Mouse (Mus musculus): Measurements from ENCODE around the gene Olfr222. TPM values are rescaled to one million over a fixed set of nuclear protein-coding genes. Genes with fewer than 3 reads are reported as not detected.
"Not testable (repeated sequence)": the region's sequence is repeated elsewhere in the genome, so short reads cannot be mapped to it uniquely, and the experiment has no call there.

Gene Olfr222
- polyA plus RNA-seq (2014; fragmentation: Nextera tagmentation; extraction: Ambion mirVana) = not detected in 2 replicates

DNA sequence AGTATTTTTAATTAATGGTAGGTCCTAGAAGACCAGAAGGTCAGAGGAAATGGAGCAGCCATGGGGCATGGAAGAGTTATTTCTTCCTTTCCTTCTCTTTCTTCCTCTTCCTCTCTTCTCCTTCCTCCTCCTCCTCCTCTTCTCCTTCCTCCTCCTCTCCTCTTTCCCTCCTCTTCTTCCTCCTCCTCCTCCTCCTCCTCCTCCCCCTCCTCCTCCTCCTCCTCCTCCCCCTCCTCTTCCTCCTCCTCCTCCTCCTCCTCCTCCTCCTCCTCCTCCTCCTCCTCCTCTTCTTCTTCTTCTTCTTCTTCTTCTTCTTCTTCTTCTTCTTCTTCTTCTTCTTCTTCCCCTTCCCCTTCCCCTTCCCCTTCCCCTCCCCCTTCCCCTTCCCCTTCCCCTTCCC is at the start of gene Olfr222:
Gene Olfr222 (minus strand): TSS at position 101 of the 400 bp plus-strand sequence.
- ATAC-seq (ENCODE audit: insufficient number of reproducible peaks, insufficient read depth, low FRiP score, low read depth); H3K27ac ChIP-seq (ENCODE audit: low read length); H3K4me1 ChIP-seq (ENCODE audit: control insufficient read depth, insufficient read depth, low read length); H3K4me3 ChIP-seq (ENCODE audit: low read depth, low read length); H3K27me3 ChIP-seq (ENCODE audit: control insufficient read depth, insufficient read depth, low read length); H3K9ac ChIP-seq (replicated peaks; ENCODE audit: low read depth, low read length); H3K36me3 ChIP-seq (ENCODE audit: control insufficient read depth, insufficient read depth, low read length); H3K4me2 ChIP-seq (replicated peaks; ENCODE audit: low read depth, low read length); H3K9me3 ChIP-seq (ENCODE audit: control insufficient read depth, low read depth, low read length): not testable (repeated sequence)

DNA sequence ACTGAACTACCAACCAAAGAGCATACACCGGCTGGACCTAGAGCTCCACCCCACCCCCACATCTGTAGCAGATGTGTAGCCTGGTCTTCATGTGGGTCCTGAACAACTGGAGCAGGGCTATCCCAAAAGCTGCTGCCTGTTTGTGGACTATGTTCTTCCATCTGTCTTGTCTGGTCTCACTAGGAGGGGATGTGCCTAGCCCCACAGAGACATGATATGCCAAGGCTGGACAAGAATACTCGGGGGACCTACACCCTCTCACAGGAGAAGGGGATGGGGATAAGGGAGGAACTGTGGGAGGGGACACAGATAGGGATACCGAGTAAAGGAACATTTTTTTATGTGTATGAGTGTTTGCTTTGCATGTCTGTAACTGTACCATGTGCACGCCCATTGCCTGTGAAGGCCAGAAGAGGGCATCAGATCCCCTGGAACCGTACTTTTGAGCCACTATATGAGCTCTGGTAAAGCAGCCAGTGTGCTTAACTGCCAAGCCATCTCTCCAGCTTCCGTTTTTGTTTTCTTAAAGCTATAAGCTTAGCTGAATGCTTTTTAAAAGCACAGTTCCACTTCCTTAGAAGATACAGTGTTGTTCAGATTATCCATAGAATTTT is 48.1 kb upstream of the Olfr222 start:
- peak; percentile 53; the same call in 1 of the 2 replicates for ATAC-seq (ENCODE audit: insufficient number of reproducible peaks, insufficient read depth, low FRiP score, low read depth)

DNA sequence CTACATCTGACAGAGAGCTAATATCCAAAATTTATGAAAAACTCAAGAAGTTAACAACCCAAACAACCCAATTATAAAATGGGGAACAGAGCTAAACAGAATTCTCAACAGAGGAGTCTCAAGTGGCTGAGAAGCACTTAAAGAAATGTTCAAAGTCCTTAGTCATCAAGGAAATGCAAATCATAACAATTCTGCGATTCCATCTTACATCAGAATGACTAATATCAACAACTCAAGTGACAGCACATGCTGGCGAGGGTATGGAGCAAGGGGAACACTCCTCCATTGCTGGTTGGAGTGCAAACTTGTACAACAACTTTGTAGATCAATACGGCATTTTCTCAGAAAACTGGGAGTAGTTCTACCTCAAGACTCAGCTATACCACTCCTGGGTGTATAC is 46.2 kb upstream of the Olfr222 start:
- no peaks in the 10 kb centered on the region for H3K27me3 ChIP-seq (ENCODE audit: control insufficient read depth, insufficient read depth, low read length)
- H3K4me3 ChIP-seq (ENCODE audit: low read depth, low read length) = no peak overlapping the region
- no peak for ATAC-seq (ENCODE audit: insufficient number of reproducible peaks, insufficient read depth, low FRiP score, low read depth)
- H3K27ac ChIP-seq (ENCODE audit: low read length) = no peak overlapping the region
- H3K4me2 ChIP-seq (replicated peaks; ENCODE audit: low read depth, low read length) = no peak overlapping the region
- H3K9me3 ChIP-seq (ENCODE audit: control insufficient read depth, low read depth, low read length) = no peaks in the 10 kb centered on the region
- no peaks in the 10 kb centered on the region for H3K4me1 ChIP-seq (ENCODE audit: control insufficient read depth, insufficient read depth, low read length)
- WGBS = 57% methylated on average over 3 of the region's 3 CpGs
- H3K36me3 ChIP-seq (ENCODE audit: control insufficient read depth, insufficient read depth, low read length) = no peaks in the 10 kb centered on the region
- no peak overlapping the region for H3K9ac ChIP-seq (replicated peaks; ENCODE audit: low read depth, low read length)

More for the DNA sequence above, 48.1 kb upstream of the Olfr222 start:
- Histone ChIP-seq H3K9me3 (ENCODE audit: control insufficient read depth, low read depth, low read length) (no peaks in the 10 kb centered on the region), H3K36me3 (ENCODE audit: control insufficient read depth, insufficient read depth, low read length) (no peaks in the 10 kb centered on the region), H3K9ac (replicated peaks; ENCODE audit: low read depth, low read length) (no peak overlapping the region), H3K4me1 (ENCODE audit: control insufficient read depth, insufficient read depth, low read length) (no peaks in the 10 kb centered on the region), H3K4me2 (replicated peaks; ENCODE audit: low read depth, low read length) (no peak overlapping the region), H3K27ac (ENCODE audit: low read length) (no peak overlapping the region), H3K27me3 (ENCODE audit: control insufficient read depth, insufficient read depth, low read length) (no peaks in the 10 kb centered on the region), H3K4me3 (ENCODE audit: low read depth, low read length) (no peak overlapping the region)
- WGBS = 34% methylated on average over 6 of the region's 6 CpGs

DNA sequence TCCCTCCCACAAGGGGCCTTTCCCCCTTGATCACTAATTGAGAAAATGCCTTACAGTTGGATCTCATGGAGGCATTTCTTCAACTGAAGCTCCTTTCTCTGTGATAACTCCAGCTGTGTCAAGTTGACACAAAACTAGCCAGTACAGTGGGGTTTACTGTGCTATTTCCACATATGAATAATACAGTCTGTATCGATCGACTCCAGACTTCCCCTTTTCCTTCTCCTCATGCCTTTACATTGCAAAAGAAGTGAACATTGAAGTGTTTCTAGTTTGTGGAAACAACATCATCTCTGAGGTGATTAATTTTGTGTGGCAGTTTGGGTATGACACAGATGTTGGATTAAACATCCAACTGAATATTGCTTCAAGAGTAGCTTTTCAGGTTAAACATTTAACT is 41.0 kb upstream of the Olfr222 start:
- not testable (repeated sequence) for H3K27me3 ChIP-seq (ENCODE audit: control insufficient read depth, insufficient read depth, low read length); H3K4me3 ChIP-seq (ENCODE audit: low read depth, low read length); H3K36me3 ChIP-seq (ENCODE audit: control insufficient read depth, insufficient read depth, low read length); H3K9me3 ChIP-seq (ENCODE audit: control insufficient read depth, low read depth, low read length); H3K4me1 ChIP-seq (ENCODE audit: control insufficient read depth, insufficient read depth, low read length); H3K4me2 ChIP-seq (replicated peaks; ENCODE audit: low read depth, low read length); ATAC-seq (ENCODE audit: insufficient number of reproducible peaks, insufficient read depth, low FRiP score, low read depth); H3K27ac ChIP-seq (ENCODE audit: low read length); H3K9ac ChIP-seq (replicated peaks; ENCODE audit: low read depth, low read length)
- WGBS = 93% methylated on average over 2 of the region's 2 CpGs

DNA sequence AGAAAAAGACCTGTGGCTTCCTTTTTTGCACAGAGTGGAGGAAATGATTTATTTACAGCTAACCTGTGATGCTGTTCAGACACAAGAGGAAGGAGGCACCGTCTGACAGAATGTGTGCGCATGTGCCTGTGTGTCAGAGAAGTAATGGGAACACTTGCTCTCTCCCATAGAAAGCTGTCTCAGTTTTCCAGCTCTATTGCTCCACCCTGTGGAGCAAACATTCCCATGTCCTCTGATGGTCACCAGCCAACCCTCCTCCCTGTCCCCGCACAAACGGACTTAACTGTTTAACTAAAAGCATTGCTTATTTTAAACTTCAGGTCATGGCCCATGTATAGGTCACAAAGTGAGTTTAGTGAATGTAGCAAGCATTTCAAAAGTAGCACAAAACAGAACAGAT is 38.1 kb upstream of the Olfr222 start:
- Histone ChIP-seq H3K36me3 (ENCODE audit: control insufficient read depth, insufficient read depth, low read length) (no peaks in the 10 kb centered on the region), H3K4me3 (ENCODE audit: low read depth, low read length) (no peak overlapping the region), H3K9ac (replicated peaks; ENCODE audit: low read depth, low read length) (no peak overlapping the region), H3K4me1 (ENCODE audit: control insufficient read depth, insufficient read depth, low read length) (no peaks in the 10 kb centered on the region), H3K9me3 (ENCODE audit: control insufficient read depth, low read depth, low read length) (no peaks in the 10 kb centered on the region), H3K27ac (ENCODE audit: low read length) (no peak overlapping the region), H3K27me3 (ENCODE audit: control insufficient read depth, insufficient read depth, low read length) (no peaks in the 10 kb centered on the region), H3K4me2 (replicated peaks; ENCODE audit: low read depth, low read length) (no peak overlapping the region)
- 27% methylated on average over 4 of the region's 4 CpGs for WGBS
- ATAC-seq (ENCODE audit: insufficient number of reproducible peaks, insufficient read depth, low FRiP score, low read depth) = no peak

DNA sequence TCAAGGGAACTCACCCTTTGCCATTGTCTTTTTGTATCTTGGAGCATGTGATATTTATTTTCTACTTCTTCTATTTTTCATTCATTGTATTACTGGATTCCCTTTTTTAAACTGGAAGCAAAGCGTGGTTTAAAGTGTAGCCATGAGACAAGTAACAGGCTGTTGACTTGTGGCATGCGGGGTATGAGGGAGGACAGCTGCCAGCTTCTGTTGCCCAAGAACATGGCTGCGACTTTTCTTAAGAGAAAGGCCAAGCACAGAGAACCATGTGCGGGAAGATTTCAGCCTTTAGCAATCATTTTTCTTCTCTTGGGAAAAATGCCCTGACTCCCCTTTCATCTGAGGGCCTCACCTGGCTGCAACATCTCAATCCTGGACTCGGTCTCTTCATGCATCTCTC is 35.6 kb upstream of the Olfr222 start:
- Histone ChIP-seq H3K27me3 (ENCODE audit: control insufficient read depth, insufficient read depth, low read length) (no peaks in the 10 kb centered on the region), H3K9me3 (ENCODE audit: control insufficient read depth, low read depth, low read length) (no peaks in the 10 kb centered on the region), H3K36me3 (ENCODE audit: control insufficient read depth, insufficient read depth, low read length) (no peaks in the 10 kb centered on the region), H3K4me1 (ENCODE audit: control insufficient read depth, insufficient read depth, low read length) (no peaks in the 10 kb centered on the region), H3K4me2 (replicated peaks; ENCODE audit: low read depth, low read length) (no peak overlapping the region), H3K9ac (replicated peaks; ENCODE audit: low read depth, low read length) (no peak overlapping the region), H3K4me3 (ENCODE audit: low read depth, low read length) (no peak overlapping the region), H3K27ac (ENCODE audit: low read length) (no peak overlapping the region)
- no peak for ATAC-seq (ENCODE audit: insufficient number of reproducible peaks, insufficient read depth, low FRiP score, low read depth)
- 71% methylated on average over 5 of the region's 5 CpGs for WGBS

DNA sequence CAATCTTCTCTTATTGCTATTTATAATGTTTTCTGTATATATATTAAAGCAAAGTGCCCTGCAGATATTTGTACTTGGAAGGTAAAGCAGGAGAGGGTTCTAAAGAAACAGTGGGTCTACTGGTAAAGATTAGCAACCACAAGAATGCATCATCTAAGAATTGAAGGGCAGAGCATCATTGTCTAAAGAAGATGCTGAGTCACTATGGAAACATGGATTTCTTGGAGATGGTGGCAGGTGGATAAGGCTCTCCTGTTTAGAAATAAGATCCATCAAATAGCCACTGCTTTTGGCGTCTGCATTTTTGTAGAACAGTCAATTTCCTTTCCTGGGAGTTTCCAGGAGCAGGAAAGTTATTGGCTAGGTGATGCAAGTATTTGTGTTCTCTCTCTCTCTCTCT is 26.3 kb upstream of the Olfr222 start:
- no peak overlapping the region for H3K4me2 ChIP-seq (replicated peaks; ENCODE audit: low read depth, low read length)
- WGBS = 52% methylated on average over 1 of the region's 1 CpGs
- no peaks in the 10 kb centered on the region for H3K9me3 ChIP-seq (ENCODE audit: control insufficient read depth, low read depth, low read length)
- no peaks in the 10 kb centered on the region for H3K4me1 ChIP-seq (ENCODE audit: control insufficient read depth, insufficient read depth, low read length)
- no peak overlapping the region for H3K4me3 ChIP-seq (ENCODE audit: low read depth, low read length)
- H3K27me3 ChIP-seq (ENCODE audit: control insufficient read depth, insufficient read depth, low read length) = no peaks in the 10 kb centered on the region
- H3K9ac ChIP-seq (replicated peaks; ENCODE audit: low read depth, low read length) = no peak overlapping the region
- H3K27ac ChIP-seq (ENCODE audit: low read length) = no peak overlapping the region
- no peak for ATAC-seq (ENCODE audit: insufficient number of reproducible peaks, insufficient read depth, low FRiP score, low read depth)
- no peaks in the 10 kb centered on the region for H3K36me3 ChIP-seq (ENCODE audit: control insufficient read depth, insufficient read depth, low read length)

DNA sequence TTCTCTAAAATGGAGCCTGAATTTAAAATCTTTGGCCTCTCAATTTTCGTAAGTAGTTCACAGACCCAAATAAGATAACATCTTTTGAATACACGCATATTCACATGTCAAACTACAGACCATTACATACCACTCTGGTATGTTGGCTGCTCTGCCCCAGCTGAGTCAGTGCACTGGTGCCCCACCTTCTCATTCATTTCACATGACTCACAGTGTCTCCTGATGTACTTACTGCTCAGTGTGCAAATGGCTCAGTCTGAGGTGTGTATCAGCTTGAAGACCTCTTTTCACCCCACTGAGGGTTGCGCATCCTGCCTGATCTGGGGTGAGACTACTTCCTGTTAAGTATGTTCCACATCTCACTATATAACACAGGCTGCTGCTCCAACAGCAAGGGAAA is 24.8 kb upstream of the Olfr222 start:
- no peak for ATAC-seq (ENCODE audit: insufficient number of reproducible peaks, insufficient read depth, low FRiP score, low read depth)
- no peaks in the 10 kb centered on the region for H3K9me3 ChIP-seq (ENCODE audit: control insufficient read depth, low read depth, low read length)
- WGBS = 80% methylated on average over 3 of the region's 3 CpGs
- H3K27me3 ChIP-seq (ENCODE audit: control insufficient read depth, insufficient read depth, low read length) = no peaks in the 10 kb centered on the region
- no peaks in the 10 kb centered on the region for H3K4me1 ChIP-seq (ENCODE audit: control insufficient read depth, insufficient read depth, low read length)
- no peak overlapping the region for H3K4me2 ChIP-seq (replicated peaks; ENCODE audit: low read depth, low read length)
- no peak overlapping the region for H3K27ac ChIP-seq (ENCODE audit: low read length)
- no peaks in the 10 kb centered on the region for H3K36me3 ChIP-seq (ENCODE audit: control insufficient read depth, insufficient read depth, low read length)
- no peak overlapping the region for H3K9ac ChIP-seq (replicated peaks; ENCODE audit: low read depth, low read length)
- H3K4me3 ChIP-seq (ENCODE audit: low read depth, low read length) = no peak overlapping the region

DNA sequence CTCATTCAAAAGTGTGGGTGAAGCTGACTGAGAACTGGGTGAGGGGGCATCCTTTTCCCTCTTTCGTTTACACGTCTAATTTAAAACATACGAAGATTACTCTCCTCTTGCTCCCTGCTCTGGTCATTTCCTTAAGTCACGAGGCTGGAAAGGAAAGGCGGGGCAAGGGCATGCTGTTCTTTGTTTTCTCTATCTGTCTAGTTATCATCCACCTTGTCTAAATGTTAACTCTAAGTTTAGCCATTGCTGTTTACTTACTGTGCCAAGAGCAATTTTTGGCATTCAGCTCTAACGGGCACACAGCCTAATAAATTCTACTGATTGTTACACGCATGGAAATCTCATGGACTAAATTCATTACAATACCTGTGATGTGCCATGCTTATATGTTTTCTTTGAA is 23.2 kb upstream of the Olfr222 start:
- 54% methylated on average over 7 of the region's 7 CpGs for WGBS
- H3K4me2 ChIP-seq (replicated peaks; ENCODE audit: low read depth, low read length) = no peak overlapping the region
- no peak overlapping the region for H3K4me3 ChIP-seq (ENCODE audit: low read depth, low read length)
- H3K9ac ChIP-seq (replicated peaks; ENCODE audit: low read depth, low read length) = no peak overlapping the region
- no peaks in the 10 kb centered on the region for H3K4me1 ChIP-seq (ENCODE audit: control insufficient read depth, insufficient read depth, low read length)
- no peaks in the 10 kb centered on the region for H3K36me3 ChIP-seq (ENCODE audit: control insufficient read depth, insufficient read depth, low read length)
- H3K27ac ChIP-seq (ENCODE audit: low read length) = no peak overlapping the region
- H3K27me3 ChIP-seq (ENCODE audit: control insufficient read depth, insufficient read depth, low read length) = no peaks in the 10 kb centered on the region
- H3K9me3 ChIP-seq (ENCODE audit: control insufficient read depth, low read depth, low read length) = no peaks in the 10 kb centered on the region
- ATAC-seq (ENCODE audit: insufficient number of reproducible peaks, insufficient read depth, low FRiP score, low read depth) = no peak
